Mouse (Mus musculus): ENCODE data around the gene Grid1. TPM values are rescaled to one million over a fixed set of nuclear protein-coding genes. Genes with fewer than 3 reads are reported as not detected.

Gene Grid1
- polyA plus RNA-seq, 1 experiment, result 0.13 TPM

- TF ChIP-seq POLR2A (IDR thresholded peaks at IDR 0.05; ENCODE audit: borderline replicate concordance, extremely low read depth, low read depth, low read length), result no peak
- TF ChIP-seq CTCF (IDR thresholded peaks at IDR 0.05; ENCODE audit: insufficient read depth, low read length), result no peak
- 91% methylated on average over 8 of the region's 8 CpGs for WGBS
- no peak for DNase-seq
- no peaks in the 10 kb centered on the region for H3K4me1 ChIP-seq (ENCODE audit: control insufficient read depth, insufficient read depth, low read length)
- H3K4me3 ChIP-seq (replicated peaks; ENCODE audit: extremely low read depth, low read depth, low read length), result no peak overlapping the region
Measured at GRCm38 (mm10) chr14:35026686-35027085, 206.8 kb downstream of the Grid1 start.

- Histone ChIP-seq H3K4me3 (replicated peaks; ENCODE audit: extremely low read depth, low read depth, low read length) (no peak overlapping the region), H3K4me1 (ENCODE audit: control insufficient read depth, insufficient read depth, low read length) (no peaks in the 10 kb centered on the region)
- no peak for TF ChIP-seq CTCF (IDR thresholded peaks at IDR 0.05; ENCODE audit: insufficient read depth, low read length)
- no peak for TF ChIP-seq POLR2A (IDR thresholded peaks at IDR 0.05; ENCODE audit: borderline replicate concordance, extremely low read depth, low read depth, low read length)
- WGBS, result 53% methylated on average over 11 of the region's 11 CpGs
- no peak for DNase-seq
Measured at GRCm38 (mm10) chr14:35027501-35028140, 207.7 kb downstream of the Grid1 start.

- DNase-seq, result no peak
- WGBS, result 93% methylated on average over 2 of the region's 2 CpGs
- H3K4me3 ChIP-seq (replicated peaks; ENCODE audit: extremely low read depth, low read depth, low read length), result no peak overlapping the region
- TF ChIP-seq CTCF (IDR thresholded peaks at IDR 0.05; ENCODE audit: insufficient read depth, low read length) (no peak), POLR2A (IDR thresholded peaks at IDR 0.05; ENCODE audit: borderline replicate concordance, extremely low read depth, low read depth, low read length) (no peak)
- no peaks in the 10 kb centered on the region for H3K4me1 ChIP-seq (ENCODE audit: control insufficient read depth, insufficient read depth, low read length)
Measured at GRCm38 (mm10) chr14:35029626-35030025, 209.7 kb downstream of the Grid1 start.

GRCm38 (mm10) chr14:35030271-35030670, 210.4 kb downstream of the Grid1 start:
- WGBS, result 68% methylated on average over 2 of the region's 2 CpGs
- no peak for TF ChIP-seq POLR2A (IDR thresholded peaks at IDR 0.05; ENCODE audit: borderline replicate concordance, extremely low read depth, low read depth, low read length)
- TF ChIP-seq CTCF (IDR thresholded peaks at IDR 0.05; ENCODE audit: insufficient read depth, low read length), result no peak
- H3K4me1 ChIP-seq (ENCODE audit: control insufficient read depth, insufficient read depth, low read length), result no peaks in the 10 kb centered on the region
- DNase-seq, result no peak
- H3K4me3 ChIP-seq (replicated peaks; ENCODE audit: extremely low read depth, low read depth, low read length), result no peak overlapping the region

GRCm38 (mm10) chr14:35032283-35032682, 212.4 kb downstream of the Grid1 start:
- WGBS, result 77% methylated on average over 1 of the region's 1 CpGs
- TF ChIP-seq POLR2A (IDR thresholded peaks at IDR 0.05; ENCODE audit: borderline replicate concordance, extremely low read depth, low read depth, low read length) (no peak), CTCF (IDR thresholded peaks at IDR 0.05; ENCODE audit: insufficient read depth, low read length) (no peak)
- H3K4me1 ChIP-seq (ENCODE audit: control insufficient read depth, insufficient read depth, low read length), result no peaks in the 10 kb centered on the region

GRCm38 (mm10) chr14:35044268-35044667, 224.4 kb downstream of the Grid1 start:
- TF ChIP-seq CTCF (IDR thresholded peaks at IDR 0.05; ENCODE audit: insufficient read depth, low read length), result no peak
- no peak for TF ChIP-seq POLR2A (IDR thresholded peaks at IDR 0.05; ENCODE audit: borderline replicate concordance, extremely low read depth, low read depth, low read length)
- no peak for DNase-seq
- 45% methylated on average over 5 of the region's 5 CpGs for WGBS

More at GRCm38 (mm10) chr14:35032283-35032682, 212.4 kb downstream of the Grid1 start:
- no peak for DNase-seq
- H3K4me3 ChIP-seq (replicated peaks; ENCODE audit: extremely low read depth, low read depth, low read length), result no peak overlapping the region

GRCm38 (mm10) chr14:35044918-35045698, 225.2 kb downstream of the Grid1 start:
- TF ChIP-seq POLR2A (IDR thresholded peaks at IDR 0.05; ENCODE audit: borderline replicate concordance, extremely low read depth, low read depth, low read length) (no peak), CTCF (IDR thresholded peaks at IDR 0.05; ENCODE audit: insufficient read depth, low read length) (no peak)
- WGBS, result 81% methylated on average over 10 of the region's 10 CpGs
- Histone ChIP-seq H3K4me1 (ENCODE audit: control insufficient read depth, insufficient read depth, low read length) (no peaks in the 10 kb centered on the region), H3K4me3 (replicated peaks; ENCODE audit: extremely low read depth, low read depth, low read length) (no peak overlapping the region)
- no peak for DNase-seq

More at GRCm38 (mm10) chr14:35044268-35044667, 224.4 kb downstream of the Grid1 start:
- Histone ChIP-seq H3K4me1 (ENCODE audit: control insufficient read depth, insufficient read depth, low read length) (no peaks in the 10 kb centered on the region), H3K4me3 (replicated peaks; ENCODE audit: extremely low read depth, low read depth, low read length) (no peak overlapping the region)

GRCm38 (mm10) chr14:35049231-35049630, 229.3 kb downstream of the Grid1 start:
- 59% methylated on average over 8 of the region's 8 CpGs for WGBS
- no peak for DNase-seq
- Histone ChIP-seq H3K4me1 (ENCODE audit: control insufficient read depth, insufficient read depth, low read length) (no peaks in the 10 kb centered on the region), H3K4me3 (replicated peaks; ENCODE audit: extremely low read depth, low read depth, low read length) (no peak overlapping the region)
- TF ChIP-seq CTCF (IDR thresholded peaks at IDR 0.05; ENCODE audit: insufficient read depth, low read length) (no peak), POLR2A (IDR thresholded peaks at IDR 0.05; ENCODE audit: borderline replicate concordance, extremely low read depth, low read depth, low read length) (no peak)

- 51% methylated on average over 3 of the region's 3 CpGs for WGBS
- no peak for TF ChIP-seq POLR2A (IDR thresholded peaks at IDR 0.05; ENCODE audit: borderline replicate concordance, extremely low read depth, low read depth, low read length)
- no peak for TF ChIP-seq CTCF (IDR thresholded peaks at IDR 0.05; ENCODE audit: insufficient read depth, low read length)
- Histone ChIP-seq H3K4me3 (replicated peaks; ENCODE audit: extremely low read depth, low read depth, low read length) (no peak overlapping the region), H3K4me1 (ENCODE audit: control insufficient read depth, insufficient read depth, low read length) (no peaks in the 10 kb centered on the region)
- no peak for DNase-seq
Measured at GRCm38 (mm10) chr14:35054139-35054538, 234.2 kb downstream of the Grid1 start.
